Mouse (Mus musculus) left cerebral cortex, postnatal 25 days (tissue): ENCODE measurements around the gene Nudt17. TPM values are rescaled to one million over a fixed set of nuclear protein-coding genes. Genes with fewer than 3 reads are reported as not detected.
A peak's percentile ranks its signal among the peaks of the same experiment; 100 is the strongest.
"Not testable (repeated sequence)": the region's sequence is repeated elsewhere in the genome, so short reads cannot be mapped to it uniquely, and the experiment has no call there.

Experiments used
- DNase-seq, 2 experiments: peaks; one replicate each; pipeline ENCODE4 v3.0.0; 2022; ENCODE audit warnings: low spot score in 2 of 2, mixed read lengths in 1 of 2
- intact Hi-C: fragments of 180-260 bp; cut with DNase I; formaldehyde crosslinking; loops from one replicate; pipeline ENCODE4 v1.15.1; 2025
- total RNA-seq, 2 experiments: library from RNA; stranded (reverse); gene quantifications; 2 replicates each; pipeline ENCODE4 v1.2.3; 2021

Gene Nudt17
- 10 to 100 TPM in 1 of 2 experiments, 1 to 10 TPM in 1; 7.6 to 10.0 TPM for total RNA-seq

DNA sequence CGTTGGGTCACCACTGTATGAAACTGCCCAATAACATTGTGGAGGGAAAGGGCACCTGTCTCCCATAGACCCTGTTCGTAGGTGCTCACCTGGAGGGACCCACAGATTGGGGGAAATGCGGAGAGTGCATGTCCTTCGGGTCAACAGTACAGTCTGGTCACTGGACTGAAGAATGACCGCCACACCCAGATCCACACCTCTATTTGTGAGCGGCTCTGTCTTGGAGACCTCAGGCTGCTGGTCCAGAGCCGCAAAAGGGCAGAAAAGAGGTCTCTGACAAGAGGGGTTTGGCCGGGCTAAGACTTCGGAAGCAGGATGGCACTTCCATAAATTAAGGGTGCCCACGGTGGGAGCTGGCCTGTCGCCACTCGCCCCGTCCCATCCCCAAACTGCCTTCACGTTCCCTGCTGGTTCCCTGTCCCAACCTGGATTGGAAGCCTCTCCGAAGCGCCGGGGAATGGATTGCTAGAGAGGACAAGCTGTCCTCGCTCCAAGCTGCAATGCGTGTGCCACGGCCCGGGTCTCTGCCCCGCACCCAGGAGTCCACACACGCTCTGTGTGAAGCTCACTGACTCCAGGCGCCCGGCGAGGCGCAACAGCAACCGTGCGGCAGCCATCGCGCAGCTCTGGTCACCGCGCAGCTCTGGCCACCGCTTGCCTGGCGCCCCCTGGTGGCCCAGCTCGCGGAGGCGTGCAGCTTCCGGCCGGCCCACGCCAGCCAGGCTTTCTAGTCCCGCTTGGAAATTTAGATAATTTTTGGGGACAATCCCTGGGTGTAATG is at the start of gene Nudt17:
Nudt17 (minus strand) TSS at position 660 of the 781 bp plus-strand sequence.
- DNase-seq, result peak; percentile 83 to 88
- intact Hi-C loops, result loop anchor here (2.0 kb wide), 1 partner anchor 161 kb away; no protein-coding TSS in a partner anchor

DNA sequence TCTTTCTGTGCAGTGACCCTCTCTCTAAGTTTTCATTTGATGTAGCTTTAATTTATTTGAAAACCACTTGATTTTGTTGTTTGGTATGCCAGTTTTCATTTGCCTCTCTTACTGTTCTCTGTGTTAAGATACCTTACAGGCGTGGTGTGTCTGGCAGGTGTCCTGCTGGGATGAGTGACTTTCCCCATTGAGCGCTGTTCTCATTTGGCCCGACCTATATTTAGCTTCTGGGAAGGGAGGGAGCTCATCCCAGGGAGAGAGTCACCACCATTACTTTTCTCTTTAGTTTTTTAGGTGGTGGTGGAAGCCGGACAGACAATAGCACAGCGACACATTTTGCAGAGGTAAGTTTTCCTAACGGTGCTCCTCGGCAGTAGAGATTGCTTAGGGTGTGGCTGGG is 49.3 kb upstream of the Nudt17 start:
- peak in 1 of 2 experiments; percentile 25 for DNase-seq
- intact Hi-C loops, result no loop called here

GRCm38 (mm10) chr3:96755935-96756334 is 47.6 kb upstream of the Nudt17 start:
- DNase-seq, result no peak
- intact Hi-C loops, result no loop called here

DNA sequence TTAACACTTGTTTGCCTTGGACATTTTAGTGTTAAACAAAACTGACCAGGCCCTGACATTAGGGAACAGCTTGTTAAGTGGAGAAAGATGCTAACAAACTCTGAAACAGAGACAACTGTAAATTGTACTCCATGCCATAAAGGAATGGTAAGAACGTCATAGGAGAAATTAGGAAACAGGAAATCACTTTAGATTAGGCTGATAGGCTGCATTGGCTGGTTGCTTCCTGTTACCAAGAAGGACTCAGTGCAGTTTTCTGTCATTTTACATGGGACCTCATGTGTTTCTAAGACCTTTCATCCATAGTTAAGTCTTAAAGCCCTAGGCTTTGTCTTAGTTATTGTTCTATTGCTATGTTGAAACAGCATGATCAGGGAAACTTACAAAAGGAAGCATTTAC is 38.5 kb upstream of the Nudt17 start:
- no peak for DNase-seq
- intact Hi-C loops, result no loop called here

DNA sequence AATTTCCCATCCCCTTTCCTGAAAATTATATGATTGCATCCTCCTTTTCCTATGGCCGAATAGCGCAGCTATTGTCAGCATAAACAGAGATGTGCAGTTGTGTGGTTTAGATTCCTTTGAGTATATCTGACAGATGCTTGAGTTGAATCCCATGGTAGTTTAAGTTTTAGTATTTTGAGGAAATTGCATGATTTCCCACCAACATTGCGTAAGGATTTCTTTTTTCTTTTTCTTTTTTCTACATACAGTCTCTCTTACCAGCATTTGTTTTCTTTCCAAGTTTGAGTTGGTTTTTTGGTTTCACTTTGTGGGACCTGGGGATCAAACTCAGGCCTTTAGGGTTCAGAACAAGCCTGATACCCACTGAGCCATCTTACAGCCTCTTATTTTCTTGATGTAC is 36.0 kb upstream of the Nudt17 start:
- intact Hi-C loops, result no loop called here
- no peak for DNase-seq

DNA sequence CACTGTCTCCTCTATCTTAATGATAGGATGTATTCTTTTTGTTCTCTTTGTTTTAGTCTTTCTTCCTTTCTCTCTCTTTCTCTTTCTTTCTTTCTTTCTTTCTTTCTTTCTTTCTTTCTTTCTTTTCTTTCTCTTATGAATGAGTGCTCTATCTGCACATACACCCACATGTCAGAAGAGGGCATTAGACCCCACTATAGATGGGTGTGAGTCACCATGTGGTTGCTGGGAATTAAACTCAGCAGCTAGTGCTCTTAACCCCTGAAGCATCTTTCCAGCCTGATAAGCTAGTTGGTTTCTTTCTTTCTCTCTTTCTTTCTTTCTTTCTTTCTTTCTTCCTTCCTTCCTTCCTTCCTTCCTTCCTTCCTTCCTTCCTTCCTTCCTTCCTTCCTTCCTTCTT is 31.9 kb upstream of the Nudt17 start:
- intact Hi-C loops, DNase-seq: not testable (repeated sequence)

DNA sequence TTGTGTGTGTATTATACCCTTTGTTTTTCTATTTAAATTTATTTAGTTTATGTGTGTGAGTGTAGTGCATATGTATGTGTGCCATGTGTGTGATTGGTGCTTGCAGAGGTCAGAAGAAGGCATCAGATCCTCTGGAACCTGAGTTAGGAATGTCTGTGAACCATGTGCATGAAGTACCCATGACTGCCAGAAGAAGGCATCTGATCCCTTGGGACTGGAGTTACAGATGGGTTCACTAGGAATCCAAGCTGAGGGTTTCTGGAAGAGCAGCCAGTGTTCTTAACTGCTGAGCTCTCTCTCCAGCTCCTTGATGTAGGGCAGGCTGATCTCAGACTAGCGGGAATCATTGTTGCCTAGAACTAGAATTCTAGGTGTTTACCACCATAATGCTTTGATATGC is 29.6 kb upstream of the Nudt17 start:
- intact Hi-C loops, result no loop called here
- no peak for DNase-seq

DNA sequence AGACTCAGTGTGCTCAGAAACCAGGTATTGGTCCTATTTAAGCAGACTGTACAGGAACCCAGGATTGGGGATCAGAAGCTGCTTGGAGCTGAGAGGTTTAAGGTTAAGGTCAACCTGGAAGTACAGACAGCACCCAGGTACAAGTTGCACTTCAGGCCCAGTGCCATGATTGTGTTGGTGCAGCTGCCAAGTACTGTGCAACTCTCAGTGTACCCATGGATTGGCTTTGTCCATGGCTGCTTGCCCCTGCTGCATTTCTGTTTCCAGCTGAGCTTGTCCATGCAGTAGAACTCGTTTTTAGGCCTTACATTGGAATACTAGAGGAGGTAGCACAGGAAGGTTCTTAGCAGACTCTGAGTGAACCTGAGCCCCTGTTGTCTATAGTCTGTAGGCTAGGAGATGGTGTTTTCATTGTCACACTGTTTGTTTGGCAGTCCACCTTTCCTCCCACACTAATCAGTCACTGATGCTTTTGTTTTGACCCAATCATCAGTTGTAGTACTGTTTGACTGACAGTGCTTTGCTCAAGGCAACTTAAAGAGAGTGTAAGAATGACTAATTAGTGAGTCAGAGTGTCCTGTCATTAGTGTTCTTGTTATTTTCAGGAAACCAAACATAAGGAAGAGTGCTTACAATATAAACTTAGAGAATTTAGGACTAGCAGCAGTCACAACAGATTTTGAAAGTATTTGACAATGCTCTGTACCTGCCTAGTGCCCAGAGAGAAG is 28.8 kb upstream of the Nudt17 start:
- DNase-seq, result no peak
- intact Hi-C loops, result no loop called here

GRCm38 (mm10) chr3:96735200-96735599 is 26.8 kb upstream of the Nudt17 start:
- DNase-seq, result peak in 1 of 2 experiments; percentile 33
- intact Hi-C loops, result no loop called here

GRCm38 (mm10) chr3:96733984-96734383 is 25.6 kb upstream of the Nudt17 start:
- no peak for DNase-seq
- intact Hi-C loops, result no loop called here

DNA sequence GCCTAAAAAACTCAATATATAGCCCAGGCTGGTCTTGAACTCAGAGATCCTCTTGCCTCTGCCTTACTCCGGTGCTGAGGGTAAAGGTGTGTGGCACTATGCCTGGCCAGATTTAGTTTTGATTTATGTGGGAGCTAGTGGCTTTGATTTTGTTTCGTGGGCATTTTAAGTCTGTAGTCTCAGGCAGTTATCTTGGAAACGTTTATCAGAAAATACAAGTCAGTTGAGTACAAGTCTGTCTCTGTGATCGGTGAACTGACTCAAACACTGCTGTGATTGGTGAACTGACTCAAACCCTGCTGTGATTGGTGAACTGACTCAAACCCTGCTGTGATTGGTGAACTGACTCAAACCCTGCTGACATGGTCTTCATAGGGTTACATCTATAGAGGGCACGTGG is 22.4 kb upstream of the Nudt17 start:
- no peak for DNase-seq
- intact Hi-C loops, result no loop called here

GRCm38 (mm10) chr3:96729403-96729784 is 21.0 kb upstream of the Nudt17 start:
- DNase-seq, result no peak
- intact Hi-C loops, result no loop called here

DNA sequence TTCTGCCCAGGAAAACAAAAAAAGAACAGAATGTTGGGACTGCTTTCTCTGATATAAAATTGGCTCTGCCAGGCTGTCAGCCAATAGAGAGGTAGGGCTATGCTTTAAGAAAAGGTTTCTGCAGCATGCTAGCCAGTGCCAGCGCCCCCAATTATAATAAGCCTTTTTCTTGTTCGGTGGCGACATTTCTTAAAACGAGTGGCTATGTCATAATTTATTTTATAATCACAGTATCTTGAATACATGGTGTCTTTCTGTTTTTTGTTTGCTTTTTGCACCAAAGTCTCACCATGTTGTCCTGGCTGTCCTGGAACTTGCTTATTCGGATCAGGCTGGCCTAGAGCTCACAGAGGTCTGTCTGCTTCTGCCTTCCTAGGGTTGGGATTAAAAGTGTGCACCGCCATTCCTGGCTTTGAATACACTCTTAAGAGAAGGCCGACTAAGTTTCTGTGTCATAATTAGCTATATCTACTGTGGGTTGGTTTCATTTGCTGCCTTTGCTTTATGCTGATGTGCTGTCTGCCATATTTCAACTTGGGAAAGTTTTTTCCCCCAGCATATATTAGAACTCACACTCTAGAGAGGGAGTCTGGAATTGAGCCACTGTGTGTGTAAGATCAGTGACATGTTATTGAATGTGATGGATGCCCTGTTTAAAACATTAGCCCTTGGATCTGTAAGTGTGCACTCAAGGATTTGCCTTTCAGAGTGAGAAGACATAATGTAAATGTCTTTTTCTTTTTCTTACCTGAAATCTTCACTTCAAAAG is 20.5 kb upstream of the Nudt17 start:
- intact Hi-C loops, result no loop called here
- DNase-seq, result no peak

DNA sequence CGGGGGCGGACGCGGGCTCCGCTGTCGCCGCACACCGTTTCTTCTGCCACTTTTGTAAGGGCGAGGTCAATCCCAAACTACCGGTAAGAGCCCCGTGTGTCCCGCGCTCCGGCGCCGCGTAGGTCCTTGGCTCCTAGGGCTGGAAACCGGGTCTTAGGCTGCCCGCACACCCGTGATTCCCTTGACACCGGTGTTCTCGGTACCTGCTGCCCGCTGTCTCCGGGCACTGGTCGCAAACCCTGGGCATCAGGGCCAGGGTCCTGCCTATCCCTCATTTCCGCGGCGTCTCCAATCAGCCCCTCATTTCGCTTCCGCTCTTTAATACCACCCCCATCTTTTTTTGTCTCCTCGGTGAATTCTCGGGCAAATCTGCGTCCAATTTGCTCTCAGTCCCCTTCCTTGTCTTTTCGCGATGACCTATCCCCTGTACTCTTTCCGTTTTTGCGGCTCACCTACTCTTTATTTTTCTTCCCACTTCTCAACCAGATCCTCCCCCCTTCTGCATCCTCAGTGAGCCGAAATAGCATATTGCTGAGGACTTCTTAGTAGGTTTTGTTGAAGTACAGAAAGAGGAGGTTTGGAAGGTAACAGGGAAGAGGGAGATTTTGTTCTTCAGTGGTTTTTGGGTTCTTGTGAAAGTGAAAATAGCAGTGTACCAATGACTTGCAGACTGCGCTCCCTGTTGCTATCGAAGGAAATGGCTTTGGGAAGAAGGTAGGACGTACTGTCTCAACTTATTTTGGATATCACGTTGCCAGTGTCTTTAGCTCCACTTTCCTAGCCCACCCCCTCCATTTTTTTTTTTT is 19.7 kb upstream of the Nudt17 start:
- peak; percentile 36 to 77 for DNase-seq
- intact Hi-C loops, result no loop called here

DNA sequence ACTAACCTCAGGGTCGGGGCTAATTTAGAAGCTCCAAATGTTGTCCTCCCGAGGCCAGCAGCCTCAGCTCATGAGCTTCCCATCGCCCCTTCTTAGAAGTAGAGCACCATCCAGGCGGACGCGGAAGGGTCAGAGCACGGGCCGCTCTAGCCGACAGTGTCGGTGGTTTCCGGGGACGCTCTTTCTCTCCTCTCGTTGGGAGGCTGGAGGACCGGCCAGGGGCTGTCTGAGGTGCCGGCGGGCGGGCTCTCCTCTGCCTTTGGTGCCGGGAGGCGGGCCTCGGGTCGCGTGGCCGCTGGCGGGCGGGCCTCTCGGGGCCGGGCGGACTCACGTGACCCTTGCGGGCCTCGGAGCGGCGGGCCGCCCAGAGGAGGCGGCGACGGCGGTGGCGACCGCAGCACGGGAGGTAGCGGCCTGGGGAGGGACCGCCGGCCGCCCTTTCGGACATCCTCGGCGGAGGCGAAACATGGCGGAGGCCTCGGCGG is 19.0 kb upstream of the Nudt17 start, which contains the start of the genes Polr3c and Rnf115:
Polr3c (minus strand) TSS at position 286 of the 485 bp plus-strand sequence.
Rnf115 (plus strand) TSS at position 322 of the 485 bp plus-strand sequence.
- intact Hi-C loops, result no loop called here

DNA sequence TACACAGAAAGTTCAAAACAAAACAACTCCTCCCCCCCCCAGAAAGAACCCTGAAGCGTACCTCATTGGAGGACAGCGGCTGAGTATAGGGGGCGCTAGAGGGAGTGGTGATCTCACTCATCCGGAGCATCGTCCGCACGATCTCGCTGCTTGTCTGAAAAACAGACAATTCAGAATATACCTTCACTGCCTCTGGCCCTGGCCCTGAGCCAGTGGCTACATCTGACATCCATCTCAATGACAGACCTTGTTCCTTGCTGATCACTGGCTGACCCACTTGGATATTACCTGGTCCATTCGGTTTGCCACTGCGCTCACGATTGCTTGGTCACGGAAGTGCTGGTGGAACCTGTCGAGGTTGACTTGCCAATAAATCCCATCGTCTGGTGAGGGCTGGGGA is 10.8 kb upstream of the Nudt17 start:
- peak in 1 of 2 experiments; percentile 43 for DNase-seq
- intact Hi-C loops, result no loop called here

More for the DNA sequence above, 19.0 kb upstream of the Nudt17 start, which contains the start of the genes Polr3c and Rnf115:
- peak; percentile 96 to 97 for DNase-seq

- intact Hi-C loops, result no loop called here
- DNase-seq, result no peak
Measured at GRCm38 (mm10) chr3:96715854-96716253, 7.5 kb upstream of the Nudt17 start.

DNA sequence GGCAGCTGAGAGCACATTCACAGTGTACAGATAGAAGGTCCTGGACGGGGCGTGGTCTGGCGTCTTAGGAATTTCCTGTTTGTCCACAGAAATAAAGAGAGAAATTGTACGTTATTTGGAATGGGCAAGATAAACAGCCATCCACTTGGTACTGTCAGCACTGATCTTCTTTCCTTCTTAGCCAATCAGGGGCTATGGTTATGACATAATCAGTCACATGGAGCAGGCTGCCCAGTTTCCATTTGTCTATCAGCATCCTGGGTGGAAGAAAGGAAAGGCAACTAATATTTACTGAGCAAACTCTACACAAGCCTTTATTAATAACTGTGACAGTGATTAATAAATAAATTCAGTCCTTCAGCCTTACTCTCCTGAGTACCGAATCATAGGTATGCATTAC is 5.9 kb upstream of the Nudt17 start:
- DNase-seq, result no peak
- intact Hi-C loops, result no loop called here

DNA sequence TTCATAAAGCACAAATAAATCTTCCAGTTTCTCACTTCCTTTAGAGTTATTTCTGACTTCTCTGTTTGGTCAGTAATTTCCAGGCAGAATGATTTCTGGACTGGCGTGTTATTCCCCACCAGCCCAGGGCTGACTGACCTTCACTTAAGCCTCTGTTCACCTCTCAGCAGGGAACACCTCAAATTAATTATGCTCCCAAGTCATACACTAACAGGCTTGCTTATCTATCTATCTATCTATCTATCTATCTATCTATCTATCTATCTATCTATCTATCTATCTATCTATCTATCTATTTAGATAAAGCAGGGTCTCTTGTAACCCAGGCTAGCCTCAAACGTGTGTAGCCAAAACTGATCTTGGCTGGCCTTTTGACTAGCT is 312 bp upstream of the Nudt17 start:
- no peak for DNase-seq
- intact Hi-C loops, result loop anchor here (2.0 kb wide), 1 partner anchor 162 kb away; no protein-coding TSS in a partner anchor
